Mouse (Mus musculus) bone marrow, adult 2 months (tissue): Measurements from ENCODE around the gene Cdc7.

Experiments used
- CTCF ChIP-seq: fragments of 200-500 bp; IDR thresholded peaks from 2 replicates; pipeline ENCODE4 v1.5.1; 2011; ENCODE audit warnings: low read length, control low read depth; ENCODE audit not compliant: control insufficient read depth, insufficient read depth
- POLR2A ChIP-seq: fragments of 200-500 bp; IDR thresholded peaks from 2 replicates; pipeline ENCODE4 v1.6.1; 2011; ENCODE audit warnings: low read depth, mild to moderate bottlenecking, control low read depth, low read length, borderline replicate concordance; ENCODE audit not compliant: control insufficient read depth

DNA sequence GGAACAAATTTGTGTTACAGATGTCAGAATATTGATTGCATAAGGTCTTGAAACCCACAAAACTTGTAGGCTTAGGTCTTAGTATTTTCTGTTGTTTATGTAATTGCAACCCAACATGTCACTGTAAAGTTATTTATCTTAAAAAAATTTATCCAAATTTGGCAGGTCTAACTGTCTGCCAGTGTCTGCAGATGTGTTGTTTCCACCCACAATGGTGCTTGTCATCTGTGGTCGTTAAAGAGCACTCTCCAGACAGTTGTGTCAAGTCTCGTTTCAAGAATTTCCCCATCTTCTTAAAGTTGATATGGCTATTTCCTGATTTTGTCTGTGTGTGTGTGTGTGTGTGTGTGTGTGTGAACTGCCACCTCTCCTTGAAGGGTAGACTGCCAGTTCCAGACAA, 21.5 kb downstream of the Cdc7 start:
- TF ChIP-seq CTCF, result no peak
- TF ChIP-seq POLR2A, result no peak
